Mouse (Mus musculus): ENCODE results near the gene Aaed1. TPM values are rescaled to one million over a fixed set of nuclear protein-coding genes. Genes with fewer than 3 reads are reported as not detected.

Gene Aaed1
- polyA plus RNA-seq, 1 experiment from 2014 or later = 37.8 TPM

GRCm38 (mm10) chr13:64242721-64243120, 69.8 kb downstream of the Aaed1 start:
- Histone ChIP-seq H3K9me3 (ENCODE audit: low read length) (no peaks in the 10 kb centered on the region), H3K9ac (replicated peaks) (no peak overlapping the region), H3K27ac (ENCODE audit: low read depth) (no peak overlapping the region), H3K4me2 (ENCODE audit: low read depth, low read length) (no peak overlapping the region), H3K36me3 (replicated peaks; ENCODE audit: insufficient read depth, low read length) (0 out of 2 replicates have a peak, but pooled peaks cover 6% of the 10 kb centered on the region), H3K27me3 (ENCODE audit: insufficient read depth, low read length) (no peaks in the 10 kb centered on the region), H3K4me1 (ENCODE audit: insufficient read depth) (no peaks in the 10 kb centered on the region; the same call in 1 of the 2 replicates), H3K4me3 (ENCODE audit: low read depth, low read length) (no peak overlapping the region)
- DNase-seq (no peak), ATAC-seq (no peak)
- no peak for TF ChIP-seq EP300 (IDR thresholded peaks at IDR 0.05; ENCODE audit: low read depth)
- TF ChIP-seq CTCF (IDR thresholded peaks at IDR 0.05; ENCODE audit: low read depth) = no peak

- peaks cover 5% of the 10 kb centered on the region; the same call in 1 of the 2 replicates for H3K4me1 ChIP-seq (ENCODE audit: insufficient read depth)
- 0 out of 2 replicates have a peak, but pooled peaks cover 6% of the 10 kb centered on the region for H3K36me3 ChIP-seq (replicated peaks; ENCODE audit: insufficient read depth, low read length)
- TF ChIP-seq CTCF (IDR thresholded peaks at IDR 0.05; ENCODE audit: low read depth) = no peak
- no peak for TF ChIP-seq EP300 (IDR thresholded peaks at IDR 0.05; ENCODE audit: low read depth)
- no peak for DNase-seq
- 74% methylated on average over 7 of the region's 7 CpGs for WGBS (ENCODE audit: insufficient replicate concordance)
- H3K9ac ChIP-seq (replicated peaks) = no peak overlapping the region
- no peak for ATAC-seq
- no peak overlapping the region for H3K4me3 ChIP-seq (ENCODE audit: low read depth, low read length)
- H3K27me3 ChIP-seq (ENCODE audit: insufficient read depth, low read length) = no peaks in the 10 kb centered on the region
- H3K27ac ChIP-seq (ENCODE audit: low read depth) = no peak overlapping the region
- H3K9me3 ChIP-seq (ENCODE audit: low read length) = no peaks in the 10 kb centered on the region
- H3K4me2 ChIP-seq (ENCODE audit: low read depth, low read length) = no peak overlapping the region
These were observed 71.9 kb downstream of the Aaed1 start for GRCm38 (mm10) chr13:64240626-64241025.

- H3K27ac ChIP-seq (ENCODE audit: low read depth) = peak overlapping the region; percentile 83
These were observed 74.8 kb downstream of the Aaed1 start for GRCm38 (mm10) chr13:64237681-64238157.

GRCm38 (mm10) chr13:64237000-64237680, 75.4 kb downstream of the Aaed1 start:
- peak overlapping the region; percentile 24; the same call in 1 of the 2 replicates for H3K4me2 ChIP-seq (ENCODE audit: low read depth, low read length)
- TF ChIP-seq CTCF (IDR thresholded peaks at IDR 0.05; ENCODE audit: low read depth) (no peak), EP300 (IDR thresholded peaks at IDR 0.05; ENCODE audit: low read depth) (no peak)
- H3K36me3 ChIP-seq (replicated peaks; ENCODE audit: insufficient read depth, low read length) = 0 out of 2 replicates have a peak, but pooled peaks cover under 1% of the 10 kb centered on the region
- no peak overlapping the region for H3K4me3 ChIP-seq (ENCODE audit: low read depth, low read length)
- no peaks in the 10 kb centered on the region for H3K9me3 ChIP-seq (ENCODE audit: low read length)
- DNase-seq = no peak
- H3K27ac ChIP-seq (ENCODE audit: low read depth) = peak overlapping the region; percentile 83
- peak; percentile 75 for ATAC-seq
- H3K27me3 ChIP-seq (ENCODE audit: insufficient read depth, low read length) = no peaks in the 10 kb centered on the region
- WGBS (ENCODE audit: insufficient replicate concordance) = 36% methylated on average over 4 of the region's 4 CpGs
- H3K4me1 ChIP-seq (ENCODE audit: insufficient read depth) = peaks cover 10% of the 10 kb centered on the region
- H3K9ac ChIP-seq (replicated peaks) = 0 out of 2 replicates have a peak overlapping the region, but pooled peaks have one; percentile 6

More at GRCm38 (mm10) chr13:64237681-64238157, 74.8 kb downstream of the Aaed1 start:
- Histone ChIP-seq H3K4me1 (ENCODE audit: insufficient read depth) (peaks cover 10% of the 10 kb centered on the region), H3K4me3 (ENCODE audit: low read depth, low read length) (no peak overlapping the region), H3K9ac (replicated peaks) (0 out of 2 replicates have a peak overlapping the region, but pooled peaks have one; percentile 6), H3K36me3 (replicated peaks; ENCODE audit: insufficient read depth, low read length) (0 out of 2 replicates have a peak, but pooled peaks cover 5% of the 10 kb centered on the region), H3K27me3 (ENCODE audit: insufficient read depth, low read length) (no peaks in the 10 kb centered on the region), H3K4me2 (ENCODE audit: low read depth, low read length) (peak overlapping the region; percentile 24; the same call in 1 of the 2 replicates), H3K9me3 (ENCODE audit: low read length) (no peaks in the 10 kb centered on the region)
- ATAC-seq = peak; percentile 84
- DNase-seq = no peak
- TF ChIP-seq EP300 (IDR thresholded peaks at IDR 0.05; ENCODE audit: low read depth) (no peak), CTCF (IDR thresholded peaks at IDR 0.05; ENCODE audit: low read depth) (no peak)

- Histone ChIP-seq H3K27ac (ENCODE audit: low read depth) (peak overlapping the region; percentile 83), H3K4me3 (ENCODE audit: low read depth, low read length) (no peak overlapping the region), H3K9me3 (ENCODE audit: low read length) (no peaks in the 10 kb centered on the region), H3K4me2 (ENCODE audit: low read depth, low read length) (no peak overlapping the region), H3K36me3 (replicated peaks; ENCODE audit: insufficient read depth, low read length) (no peaks in the 10 kb centered on the region), H3K9ac (replicated peaks) (no peak overlapping the region), H3K4me1 (ENCODE audit: insufficient read depth) (peaks cover 10% of the 10 kb centered on the region), H3K27me3 (ENCODE audit: insufficient read depth, low read length) (no peaks in the 10 kb centered on the region)
- DNase-seq (no peak), ATAC-seq (no peak)
- no peak for TF ChIP-seq EP300 (IDR thresholded peaks at IDR 0.05; ENCODE audit: low read depth)
- no peak for TF ChIP-seq CTCF (IDR thresholded peaks at IDR 0.05; ENCODE audit: low read depth)
- WGBS (ENCODE audit: insufficient replicate concordance) = 70% methylated on average over 3 of the region's 3 CpGs
These were observed 76.7 kb downstream of the Aaed1 start for GRCm38 (mm10) chr13:64235777-64236176.

GRCm38 (mm10) chr13:64235062-64235715, 77.3 kb downstream of the Aaed1 start:
- Histone ChIP-seq H3K4me1 (ENCODE audit: insufficient read depth) (peaks cover 10% of the 10 kb centered on the region), H3K36me3 (replicated peaks; ENCODE audit: insufficient read depth, low read length) (no peaks in the 10 kb centered on the region), H3K27ac (ENCODE audit: low read depth) (peak overlapping the region; percentile 60), H3K27me3 (ENCODE audit: insufficient read depth, low read length) (no peaks in the 10 kb centered on the region), H3K4me2 (ENCODE audit: low read depth, low read length) (no peak overlapping the region), H3K9ac (replicated peaks) (no peak overlapping the region), H3K4me3 (ENCODE audit: low read depth, low read length) (no peak overlapping the region), H3K9me3 (ENCODE audit: low read length) (no peaks in the 10 kb centered on the region)
- no peak for DNase-seq
- WGBS (ENCODE audit: insufficient replicate concordance) = 62% methylated on average over 4 of the region's 4 CpGs
- no peak for TF ChIP-seq CTCF (IDR thresholded peaks at IDR 0.05; ENCODE audit: low read depth)
- no peak for TF ChIP-seq EP300 (IDR thresholded peaks at IDR 0.05; ENCODE audit: low read depth)
- ATAC-seq = peak; percentile 24; the same call in 1 of the 2 replicates

All from liver, postnatal 0 days (tissue).